Comparison of ENCODE assay signal across 9 mouse cellular contexts in genomic region chrX:95253517-95253916, GRCm38 (mm10). TPM values are rescaled to one million over a fixed set of nuclear protein-coding genes. Genes with fewer than 3 reads are reported as not detected.
DNase-seq lines count a peak whose midpoint lies in the region; ATAC-seq lines count a peak whose summit lies in the region.
"Had no signal": no experiment of that assay in that cellular context is flagged by ENCODE, and none has a peak within 500 bp of the region (broad histone marks: within the 10 kb centered on the region; RNA-seq: fewer than 3 reads in every experiment).

No protein-coding gene starts in this region.

- H3K9me3 ChIP-seq in embryonic facial prominence, embryonic 12.5 days = no peaks in the 10 kb centered on the region
- H3K9me3 ChIP-seq: heart, embryonic 15.5 days had no signal

- 25% methylated on average over 13 of the region's 13 CpGs for WGBS in embryonic facial prominence, embryonic 12.5 days

- no peaks in the 10 kb centered on the region for H3K4me1 ChIP-seq in embryonic facial prominence, embryonic 12.5 days
- H3K4me1 ChIP-seq: heart, embryonic 15.5 days had no signal

- DNase-seq in cerebellum, adult 8-10 months = peak; percentile 2
- DNase-seq in cerebellum, adult 9-10 months = no peak
- DNase-seq in layer of hippocampus, adult 11-12 months (ENCODE audit: low spot score) = peak; percentile 6
- DNase-seq in layer of hippocampus, adult 9-10 months (ENCODE audit: low spot score) = no peak
- peak; percentile 18 for DNase-seq in WW6 (ENCODE audit: low read depth, low spot score)
- DNase-seq in lung, adult 18-20 months = peak; percentile 3 to 22
- peak; percentile 3 to 13 for DNase-seq in thymus, postnatal 36 days

- no peak overlapping the region for H3K4me3 ChIP-seq in embryonic facial prominence, embryonic 12.5 days
- H3K4me3 ChIP-seq: heart, embryonic 15.5 days had no signal

- no peak overlapping the region for H3K27ac ChIP-seq in embryonic facial prominence, embryonic 12.5 days
- H3K27ac ChIP-seq: heart, embryonic 15.5 days had no signal

- H3K27me3 ChIP-seq in embryonic facial prominence, embryonic 12.5 days = no peaks in the 10 kb centered on the region
- H3K27me3 ChIP-seq: heart, embryonic 15.5 days had no signal

- ATAC-seq in embryonic facial prominence, embryonic 12.5 days (ENCODE audit: insufficient number of reproducible peaks, insufficient read depth, low FRiP score, low TSS enrichment) = no peak

- 0 out of 2 replicates have a peak overlapping the region, but pooled peaks have one; percentile 3 for H3K4me2 ChIP-seq in embryonic facial prominence, embryonic 12.5 days (replicated peaks)
- H3K4me2 ChIP-seq: heart, embryonic 15.5 days had no signal

- H3K36me3 ChIP-seq in embryonic facial prominence, embryonic 12.5 days = no peaks in the 10 kb centered on the region
- H3K36me3 ChIP-seq: heart, embryonic 15.5 days had no signal

- no peak overlapping the region for H3K9ac ChIP-seq in embryonic facial prominence, embryonic 12.5 days
- H3K9ac ChIP-seq: heart, embryonic 15.5 days had no signal

RNA-seq across cellular contexts. Expression of gene Arhgef9, which starts 56.9 kb away (rescaled TPM):
- polyA plus RNA-seq in embryonic facial prominence, embryonic 12.5 days (2016; fragmentation: Nextera tagmentation; extraction: Ambion mirVana) = 22.6 and 26.5 TPM in 2 replicates

Comparison
In these comparisons a context has a peak if more than half of its experiments do, and no peak if none do; other contexts are left out.
1. DNase-seq: peak in cerebellum, adult 8-10 months (single experiment), layer of hippocampus, adult 11-12 months (single experiment), WW6 (single experiment), lung, adult 18-20 months (2 of 2) and thymus, postnatal 36 days (2 of 2); none in cerebellum, adult 9-10 months (single experiment) and layer of hippocampus, adult 9-10 months (single experiment).